Mouse (Mus musculus) hindbrain, embryonic 13.5 days (tissue): ENCODE measurements around the gene Igfbp4. TPM values are rescaled to one million over a fixed set of nuclear protein-coding genes. Genes with fewer than 3 reads are reported as not detected.

Experiments used
- ATAC-seq: fragments of 200-750 bp; cut with Nextera tagmentation; 2 replicates; pipeline ENCODE4 v1.8.0; 2017; ENCODE audit warnings: moderate TSS enrichment; ENCODE audit not compliant: low FRiP score
- H3K27ac ChIP-seq: fragments of 300-500 bp; sonication (generic); 2 replicates; pipeline ENCODE4 v1.5.1; 2015; ENCODE audit warnings: inconsistent platforms, mild to moderate bottlenecking, moderate library complexity
- H3K27me3 ChIP-seq: fragments of 300-500 bp; sonication (generic); 2 replicates; pipeline ENCODE4 v1.6.1; 2015; ENCODE audit warnings: mild to moderate bottlenecking, inconsistent platforms
- H3K36me3 ChIP-seq: fragments of 300-500 bp; sonication (generic); 2 replicates; pipeline ENCODE4 v1.6.1; 2015; ENCODE audit warnings: mild to moderate bottlenecking, inconsistent platforms
- H3K4me1 ChIP-seq: fragments of 300-500 bp; sonication (generic); replicated peaks from 2 replicates; pipeline ENCODE4 v1.6.1; 2015; ENCODE audit warnings: inconsistent platforms
- H3K4me2 ChIP-seq: fragments of 300-500 bp; sonication (generic); 2 replicates; pipeline ENCODE4 v1.6.1; 2015; ENCODE audit warnings: inconsistent platforms, mild to moderate bottlenecking, moderate library complexity
- H3K4me3 ChIP-seq: fragments of 300-500 bp; sonication (generic); 2 replicates; pipeline ENCODE4 v1.5.1; 2015; ENCODE audit warnings: mild to moderate bottlenecking, inconsistent platforms
- H3K9ac ChIP-seq: fragments of 300-500 bp; sonication (generic); 2 replicates; pipeline ENCODE4 v1.6.1; 2015; ENCODE audit warnings: mild to moderate bottlenecking, inconsistent platforms
- H3K9me3 ChIP-seq: fragments of 300-500 bp; sonication (generic); 2 replicates; pipeline ENCODE4 v1.6.1; 2016; ENCODE audit warnings: inconsistent platforms
- WGBS: fragments of 180-500 bp; shearing (Covaris S2); methylation state at CpG from one replicate; pipeline ENCODE4 v1.1.7; 2015; 5-methylcytosine and 5-hydroxymethylcytosine counted together
- polyA plus RNA-seq: library from polyadenylated mRNA; unstranded; fragments of >200 nt; fragmentation: Nextera tagmentation; extraction: Ambion mirVana; gene quantifications from 2 replicates; pipeline ENCODE4 v1.2.1, GENCODE M21; 2015

Igfbp4 gene
- 194 and 196 TPM in 2 replicates for polyA plus RNA-seq

DNA sequence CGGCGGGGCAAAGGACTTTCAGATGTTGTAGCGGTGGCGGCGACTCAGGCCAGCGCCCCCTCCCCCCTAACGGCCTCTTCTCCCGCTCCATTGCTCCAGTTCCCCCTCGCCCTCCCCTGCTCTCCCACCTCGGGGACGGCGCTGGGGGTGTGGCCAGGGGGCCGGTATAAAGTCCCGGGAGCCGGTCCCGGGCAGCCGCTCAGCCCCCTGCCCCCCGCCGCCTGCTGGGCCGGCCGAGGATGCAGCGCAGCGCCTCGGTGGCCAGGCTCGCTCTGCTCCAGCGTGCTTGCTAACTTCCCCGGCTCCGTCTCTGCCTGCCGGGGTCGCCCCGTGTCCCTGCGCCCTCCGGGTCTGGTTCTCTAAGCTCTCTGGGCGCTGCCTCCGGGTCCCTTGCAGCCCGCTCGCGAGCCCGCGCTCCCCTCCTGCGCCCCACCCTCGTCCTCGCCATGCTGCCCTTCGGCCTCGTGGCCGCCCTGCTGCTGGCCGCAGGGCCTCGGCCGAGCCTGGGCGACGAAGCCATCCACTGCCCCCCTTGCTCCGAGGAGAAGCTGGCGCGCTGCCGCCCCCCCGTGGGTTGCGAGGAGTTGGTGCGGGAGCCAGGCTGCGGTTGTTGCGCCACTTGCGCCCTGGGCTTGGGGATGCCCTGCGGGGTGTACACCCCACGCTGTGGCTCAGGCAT lies at the start of gene Igfbp4:
Gene Igfbp4 (plus strand): TSS at position 194 of the 679 bp plus-strand sequence.
- no peaks in the 10 kb centered on the region for H3K27me3 ChIP-seq
- H3K4me3 ChIP-seq: peak within 1 kb of the TSS; percentile 66
- peak within 1 kb of the TSS; percentile 89 for H3K9ac ChIP-seq
- peak within 1 kb of the TSS; percentile 98 for H3K4me2 ChIP-seq
- no peaks in the 10 kb centered on the region for H3K9me3 ChIP-seq
- H3K4me1 ChIP-seq: peaks cover 48% of the 10 kb centered on the region
- H3K36me3 ChIP-seq: no peaks in the 10 kb centered on the region
- ATAC-seq: peak; percentile 63
- under 1% methylated on average over 63 of the region's 63 CpGs for WGBS
- H3K27ac ChIP-seq: peak within 1 kb of the TSS; percentile 87

DNA sequence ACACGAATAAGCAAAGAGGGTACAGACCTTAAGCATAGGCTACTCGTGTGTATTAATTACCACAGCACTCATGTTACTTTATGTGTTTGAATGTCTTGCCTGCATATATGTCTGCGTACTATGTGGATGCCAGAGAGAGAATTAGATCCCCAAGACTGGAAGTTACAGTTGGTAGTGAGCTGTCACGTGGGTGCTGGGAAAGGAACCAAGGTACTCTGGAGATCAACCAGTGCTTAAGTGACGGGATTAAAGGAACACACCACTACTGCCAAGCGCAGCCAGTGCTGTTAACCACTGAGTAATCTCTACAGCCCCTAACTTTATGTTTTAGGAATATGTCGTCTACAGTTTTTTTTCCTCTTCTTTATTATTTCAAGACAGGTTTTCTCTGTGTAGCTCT lies 45.1 kb upstream of the Igfbp4 start:
- Histone ChIP-seq H3K9ac (no peak overlapping the region), H3K9me3 (no peaks in the 10 kb centered on the region), H3K4me3 (no peak overlapping the region), H3K4me2 (no peak overlapping the region), H3K36me3 (peaks cover 2% of the 10 kb centered on the region; the same call in 1 of the 2 replicates), H3K27ac (no peak overlapping the region), H3K4me1 (no peaks in the 10 kb centered on the region), H3K27me3 (no peaks in the 10 kb centered on the region)
- WGBS: 96% methylated on average over 7 of the region's 7 CpGs
- no peak for ATAC-seq

DNA sequence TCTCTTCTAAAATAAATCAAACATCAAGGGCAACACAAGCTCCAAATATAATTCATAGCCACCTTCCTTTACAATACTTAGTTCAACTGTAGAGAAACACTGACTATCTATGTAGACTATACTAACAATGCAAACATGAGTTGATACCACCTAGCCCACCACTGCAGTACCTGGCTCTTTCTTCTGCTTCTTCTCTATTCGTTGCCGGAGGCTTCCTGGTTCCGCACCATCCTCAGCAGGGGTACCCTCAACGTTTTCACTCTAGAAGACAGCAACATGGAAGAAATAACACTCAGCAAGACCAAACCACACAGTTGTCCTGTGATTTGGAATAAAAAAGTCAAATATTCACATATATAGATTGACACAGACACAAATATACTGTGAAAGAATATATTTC lies 43.4 kb upstream of the Igfbp4 start:
- Histone ChIP-seq H3K4me3 (no peak overlapping the region), H3K27me3 (no peaks in the 10 kb centered on the region), H3K27ac (no peak overlapping the region), H3K9me3 (no peaks in the 10 kb centered on the region), H3K4me1 (no peaks in the 10 kb centered on the region), H3K4me2 (no peak overlapping the region), H3K9ac (no peak overlapping the region), H3K36me3 (peaks cover 2% of the 10 kb centered on the region; the same call in 1 of the 2 replicates)
- no peak for ATAC-seq
- WGBS: 91% methylated on average over 4 of the region's 4 CpGs

DNA sequence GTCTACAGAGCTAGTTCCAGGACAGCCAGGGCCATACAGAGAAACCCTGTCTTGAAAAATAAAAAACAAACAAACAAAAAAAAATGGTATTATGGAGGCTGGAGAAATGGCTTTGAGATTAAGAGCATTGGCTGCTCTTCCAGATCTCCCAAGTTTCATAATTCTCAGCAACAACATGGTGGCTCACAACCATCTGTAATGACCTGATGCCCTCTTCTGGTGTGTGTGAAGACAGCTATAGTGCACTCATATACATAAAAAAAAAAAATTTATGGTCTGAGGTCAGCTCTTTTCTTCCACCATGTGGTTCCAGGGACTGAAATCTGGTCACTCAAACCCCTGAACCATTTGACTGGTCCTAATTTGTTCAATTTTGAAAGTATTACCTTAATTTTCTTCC lies 42.3 kb upstream of the Igfbp4 start:
- Histone ChIP-seq H3K27me3 (no peaks in the 10 kb centered on the region), H3K4me2 (no peak overlapping the region), H3K36me3 (peaks cover 2% of the 10 kb centered on the region; the same call in 1 of the 2 replicates), H3K9me3 (no peaks in the 10 kb centered on the region), H3K4me3 (no peak overlapping the region), H3K27ac (no peak overlapping the region), H3K4me1 (no peaks in the 10 kb centered on the region), H3K9ac (no peak overlapping the region)
- ATAC-seq: no peak

DNA sequence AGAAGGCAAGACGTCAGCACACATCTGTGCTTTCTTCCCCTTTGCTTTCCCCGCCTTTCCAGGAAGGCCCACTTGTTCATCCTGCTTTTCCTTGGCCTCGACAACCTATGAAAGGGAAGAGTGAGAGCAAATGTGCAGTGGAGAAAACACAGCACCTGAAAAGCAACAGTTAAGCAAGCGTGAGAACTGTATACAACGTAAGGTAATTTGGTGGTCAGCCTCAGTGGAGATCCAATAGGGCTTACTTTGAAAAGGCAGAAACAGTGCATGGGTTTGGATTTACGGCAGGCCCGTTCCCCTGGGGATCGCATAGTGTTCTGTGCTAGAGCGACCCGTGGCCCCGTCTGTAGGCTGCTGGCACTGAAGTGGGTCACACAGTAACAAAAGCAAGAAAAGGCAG lies 41.8 kb upstream of the Igfbp4 start:
- H3K9ac ChIP-seq: no peak overlapping the region
- no peak for ATAC-seq
- H3K27me3 ChIP-seq: no peaks in the 10 kb centered on the region
- H3K9me3 ChIP-seq: no peaks in the 10 kb centered on the region
- peaks cover 2% of the 10 kb centered on the region; the same call in 1 of the 2 replicates for H3K36me3 ChIP-seq
- H3K4me2 ChIP-seq: no peak overlapping the region
- WGBS: 89% methylated on average over 11 of the region's 11 CpGs
- no peak overlapping the region for H3K4me3 ChIP-seq
- no peaks in the 10 kb centered on the region for H3K4me1 ChIP-seq
- H3K27ac ChIP-seq: no peak overlapping the region

DNA sequence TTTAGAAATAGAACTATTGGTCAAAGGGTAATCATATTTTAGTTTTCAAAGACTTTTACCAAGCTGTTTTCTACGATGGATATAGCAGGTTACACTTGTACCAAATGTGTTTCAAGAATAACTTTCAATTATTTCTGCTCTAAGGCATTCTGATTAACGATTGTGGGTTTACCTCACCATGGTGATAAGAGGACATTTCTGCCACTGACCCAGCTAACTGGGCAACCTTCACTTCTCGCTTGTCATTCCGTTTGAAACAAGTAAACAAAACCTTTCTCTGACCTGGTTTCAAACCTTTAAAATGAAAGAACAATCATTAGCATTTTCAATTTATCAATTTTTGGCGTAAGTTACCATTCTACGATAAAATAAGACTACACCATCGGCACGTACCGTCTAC lies 34.3 kb upstream of the Igfbp4 start:
- peaks cover 3% of the 10 kb centered on the region; the same call in 1 of the 2 replicates for H3K36me3 ChIP-seq
- H3K4me3 ChIP-seq: no peak overlapping the region
- no peak for ATAC-seq
- no peak overlapping the region for H3K9ac ChIP-seq
- H3K4me1 ChIP-seq: no peaks in the 10 kb centered on the region
- H3K27ac ChIP-seq: no peak overlapping the region
- no peak overlapping the region for H3K4me2 ChIP-seq
- no peaks in the 10 kb centered on the region for H3K27me3 ChIP-seq
- no peaks in the 10 kb centered on the region for H3K9me3 ChIP-seq
- 93% methylated on average over 9 of the region's 9 CpGs for WGBS

DNA sequence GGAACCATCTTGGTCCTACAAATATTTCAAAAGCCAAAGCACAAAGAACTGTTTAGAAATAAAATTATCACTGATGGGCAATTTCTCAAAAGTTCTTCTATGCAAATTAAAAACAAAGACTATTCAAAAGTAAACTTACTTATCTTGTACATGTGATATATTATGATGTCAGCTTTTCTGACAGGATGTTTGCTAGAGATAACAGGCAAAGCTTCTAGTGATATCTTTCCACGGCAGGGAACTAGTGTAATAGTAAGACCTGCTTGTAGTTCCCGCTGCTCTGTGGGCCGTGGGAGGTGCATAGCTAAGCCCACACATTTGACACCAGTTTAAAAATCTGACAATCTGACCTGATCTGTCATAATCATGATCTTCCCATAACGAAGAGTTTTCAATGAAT lies 30.9 kb upstream of the Igfbp4 start:
- Histone ChIP-seq H3K9ac (no peak overlapping the region), H3K4me3 (no peak overlapping the region), H3K9me3 (no peaks in the 10 kb centered on the region), H3K27ac (no peak overlapping the region), H3K4me2 (no peak overlapping the region), H3K36me3 (peaks cover 3% of the 10 kb centered on the region; the same call in 1 of the 2 replicates), H3K4me1 (no peaks in the 10 kb centered on the region), H3K27me3 (no peaks in the 10 kb centered on the region)
- WGBS: 93% methylated on average over 4 of the region's 4 CpGs
- ATAC-seq: no peak

DNA sequence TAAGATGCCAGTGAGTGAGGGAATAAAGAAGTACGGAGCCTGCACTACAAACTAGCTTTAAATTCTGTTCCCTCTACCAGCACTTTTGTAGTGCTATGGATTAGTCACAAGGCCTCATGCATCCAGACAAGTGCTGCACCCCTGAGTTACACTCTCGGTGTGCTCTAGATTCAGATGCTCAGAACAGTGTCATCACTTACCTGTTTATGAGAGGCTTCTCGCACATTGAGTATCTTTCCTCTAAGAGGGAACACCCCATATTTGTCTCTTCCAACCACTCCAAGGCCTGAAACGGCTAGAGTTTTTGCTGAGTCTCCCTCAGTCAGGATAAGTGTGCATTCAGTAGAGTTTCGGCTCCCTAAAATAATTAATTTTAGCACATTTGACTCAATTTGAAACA lies 30.3 kb upstream of the Igfbp4 start:
- H3K4me3 ChIP-seq: no peak overlapping the region
- no peaks in the 10 kb centered on the region for H3K9me3 ChIP-seq
- no peaks in the 10 kb centered on the region for H3K4me1 ChIP-seq
- WGBS: 94% methylated on average over 5 of the region's 5 CpGs
- no peak for ATAC-seq
- H3K4me2 ChIP-seq: no peak overlapping the region
- peaks cover 3% of the 10 kb centered on the region; the same call in 1 of the 2 replicates for H3K36me3 ChIP-seq
- no peaks in the 10 kb centered on the region for H3K27me3 ChIP-seq
- H3K27ac ChIP-seq: no peak overlapping the region
- H3K9ac ChIP-seq: no peak overlapping the region

DNA sequence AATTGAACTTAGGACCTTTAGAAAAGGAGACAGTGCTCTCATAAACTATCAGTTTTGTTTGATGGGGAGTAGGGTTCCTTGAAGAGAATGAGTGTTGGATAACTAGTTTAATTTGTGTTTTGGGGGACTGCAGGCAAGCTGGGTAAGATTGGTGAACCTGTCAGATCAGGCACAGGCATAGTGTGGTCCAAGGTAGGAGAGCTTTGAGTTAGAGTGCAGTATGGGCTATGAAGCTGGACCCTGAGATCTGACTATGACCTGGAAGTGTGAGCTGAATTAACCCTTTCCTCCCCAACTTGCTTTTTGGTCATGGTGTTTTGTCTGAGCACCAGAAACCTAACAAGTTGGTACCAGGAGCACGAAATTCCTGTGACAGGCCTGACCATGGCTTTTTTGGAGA lies 27.2 kb upstream of the Igfbp4 start:
- no peak overlapping the region for H3K9ac ChIP-seq
- no peak overlapping the region for H3K27ac ChIP-seq
- WGBS: 83% methylated on average over 1 of the region's 1 CpGs
- H3K4me2 ChIP-seq: no peak overlapping the region
- no peaks in the 10 kb centered on the region for H3K27me3 ChIP-seq
- H3K4me1 ChIP-seq: no peaks in the 10 kb centered on the region
- no peaks in the 10 kb centered on the region for H3K9me3 ChIP-seq
- H3K4me3 ChIP-seq: no peak overlapping the region
- peaks cover 6% of the 10 kb centered on the region; the same call in 1 of the 2 replicates for H3K36me3 ChIP-seq
- no peak for ATAC-seq

DNA sequence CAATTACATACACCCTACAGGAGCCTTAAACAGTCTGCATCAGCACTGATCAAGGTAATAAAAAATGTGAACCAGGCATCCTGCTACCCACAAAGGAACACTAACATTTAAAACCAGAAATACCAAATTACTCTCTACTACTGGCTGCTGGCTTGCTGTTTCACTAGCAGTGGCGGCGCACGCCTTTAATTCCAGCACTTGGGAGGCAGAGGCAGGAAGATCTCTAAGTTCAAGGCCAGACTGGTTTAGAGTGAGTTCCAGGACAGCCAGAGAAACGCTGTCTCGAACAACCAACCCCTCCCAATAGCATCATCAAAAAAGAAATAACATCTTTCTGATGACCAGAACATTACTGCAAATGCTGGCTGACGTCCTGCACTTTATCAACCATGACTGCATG lies 21.2 kb upstream of the Igfbp4 start:
- H3K4me2 ChIP-seq: no peak overlapping the region
- H3K4me1 ChIP-seq: peaks cover 14% of the 10 kb centered on the region
- no peak overlapping the region for H3K9ac ChIP-seq
- 0 out of 2 replicates have a peak, but pooled peaks cover 2% of the 10 kb centered on the region for H3K36me3 ChIP-seq
- 95% methylated on average over 6 of the region's 6 CpGs for WGBS
- no peaks in the 10 kb centered on the region for H3K27me3 ChIP-seq
- H3K4me3 ChIP-seq: no peak overlapping the region
- no peak overlapping the region for H3K27ac ChIP-seq
- ATAC-seq: no peak
- H3K9me3 ChIP-seq: no peaks in the 10 kb centered on the region

DNA sequence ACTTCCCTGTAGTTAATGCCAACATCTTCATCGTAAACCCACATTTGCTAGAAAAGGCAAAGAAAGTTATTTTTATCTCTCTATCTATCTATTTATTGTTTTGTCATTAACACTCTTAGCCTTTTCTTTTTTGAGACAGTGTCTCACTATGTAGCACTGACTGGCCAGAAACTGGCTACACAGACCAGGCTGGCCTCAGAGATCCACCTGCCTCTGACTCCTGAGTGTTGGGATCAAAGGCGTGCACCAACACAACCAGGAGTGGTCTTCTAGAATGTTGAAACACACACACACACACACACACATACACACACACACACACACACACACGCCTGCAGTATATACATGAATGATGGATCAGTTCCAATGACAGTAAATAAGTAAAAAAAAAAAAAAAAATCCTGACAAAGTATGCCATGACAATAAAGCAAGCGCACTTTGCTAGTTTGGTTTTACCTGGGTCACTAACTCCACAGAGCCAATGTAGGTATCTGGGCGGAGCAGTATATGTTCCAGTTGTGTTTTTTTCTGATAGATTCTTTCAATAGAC lies 18.6 kb upstream of the Igfbp4 start:
- 84% methylated on average over 5 of the region's 5 CpGs for WGBS
- ATAC-seq: no peak
- H3K9ac ChIP-seq: no peak overlapping the region
- no peaks in the 10 kb centered on the region for H3K9me3 ChIP-seq
- H3K36me3 ChIP-seq: no peaks in the 10 kb centered on the region
- H3K27me3 ChIP-seq: no peaks in the 10 kb centered on the region
- H3K4me1 ChIP-seq: peaks cover 16% of the 10 kb centered on the region
- H3K4me2 ChIP-seq: peak overlapping the region; percentile 81
- H3K27ac ChIP-seq: no peak overlapping the region
- H3K4me3 ChIP-seq: peak overlapping the region; percentile 66

DNA sequence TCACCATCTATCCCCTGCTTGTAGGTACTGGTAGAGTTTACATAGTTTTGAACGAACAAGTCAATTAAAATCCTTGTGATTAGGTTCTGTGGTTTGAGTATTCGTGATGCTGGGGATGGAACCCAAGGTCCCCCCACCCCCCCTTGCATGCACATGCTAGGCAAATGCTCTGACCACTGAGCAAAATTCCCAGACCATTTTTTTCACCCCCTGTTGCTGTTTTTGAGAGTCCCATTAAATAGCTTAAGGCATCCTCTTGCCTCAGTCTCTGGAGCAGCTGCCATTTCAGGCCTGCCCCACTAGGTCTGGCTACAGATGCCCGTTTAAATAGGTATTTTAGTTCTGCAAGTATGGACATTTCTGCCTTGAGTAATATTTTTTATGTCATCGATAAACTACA lies 17.9 kb upstream of the Igfbp4 start:
- H3K36me3 ChIP-seq: no peaks in the 10 kb centered on the region
- H3K4me2 ChIP-seq: peak overlapping the region; percentile 81
- peak overlapping the region; percentile 66 for H3K4me3 ChIP-seq
- no peak for ATAC-seq
- H3K9me3 ChIP-seq: no peaks in the 10 kb centered on the region
- WGBS: 11% methylated on average over 4 of the region's 4 CpGs
- peaks cover 16% of the 10 kb centered on the region for H3K4me1 ChIP-seq
- H3K27ac ChIP-seq: no peak overlapping the region
- H3K9ac ChIP-seq: peak overlapping the region; percentile 71
- H3K27me3 ChIP-seq: no peaks in the 10 kb centered on the region
